Mouse (Mus musculus) olfactory bulb, adult 2 months (tissue): ENCODE measurements around the gene Chtf18. TPM values are rescaled to one million over a fixed set of nuclear protein-coding genes. Genes with fewer than 3 reads are reported as not detected.

Experiments used
- H3K27ac ChIP-seq: fragments of 200-500 bp; 2 replicates; pipeline ENCODE4 v1.5.1; 2012; ENCODE audit warnings: low read depth, low read length; ENCODE audit not compliant: insufficient read depth
- H3K4me1 ChIP-seq: fragments of 200-500 bp; 2 replicates; pipeline ENCODE4 v1.6.1; 2012; ENCODE audit warnings: low read length; ENCODE audit not compliant: control insufficient read depth, insufficient read depth
- H3K4me3 ChIP-seq: fragments of 200-500 bp; 2 replicates; pipeline ENCODE4 v1.5.1; 2012; ENCODE audit warnings: mild to moderate bottlenecking, low read depth, low read length, moderate library complexity; ENCODE audit not compliant: insufficient read depth
- CTCF ChIP-seq: fragments of 200-500 bp; IDR thresholded peaks from 2 replicates; pipeline ENCODE4 v1.5.1; 2012; ENCODE audit warnings: low read depth, mild to moderate bottlenecking, low read length, moderate library complexity; ENCODE audit not compliant: insufficient read depth
- POLR2A ChIP-seq: fragments of 200-500 bp; IDR thresholded peaks from 2 replicates; pipeline ENCODE4 v1.6.1; 2012; ENCODE audit warnings: mild to moderate bottlenecking, low read depth, low read length, moderate library complexity; ENCODE audit not compliant: insufficient read depth
- WGBS: fragments of 180-500 bp; shearing (Covaris S2); methylation state at CpG from one replicate; pipeline ENCODE4 v1.1.7; 2018; 5-methylcytosine and 5-hydroxymethylcytosine counted together
- polyA plus RNA-seq: library from polyadenylated mRNA; stranded (reverse); fragments of >200 nt; gene quantifications from 2 replicates; pipeline ENCODE4 v1.2.4, GENCODE M21; 2012; ENCODE audit warnings: low replicate concordance; ENCODE audit not compliant: missing spikeins, insufficient read depth, insufficient read length

Chtf18 gene
- polyA plus RNA-seq, 1 experiment, result not detected

- TF ChIP-seq POLR2A (no peak), CTCF (no peak)
- 57% methylated on average over 7 of the region's 7 CpGs for WGBS
- H3K4me1 ChIP-seq, result no peaks in the 10 kb centered on the region
Measured at GRCm38 (mm10) chr17:25686323-25686722, 40.9 kb downstream of the Chtf18 start.

GRCm38 (mm10) chr17:25681636-25682035 lies 45.6 kb downstream of the Chtf18 start:
- no peak overlapping the region for H3K27ac ChIP-seq
- H3K4me3 ChIP-seq, result no peak overlapping the region
- peaks cover 5% of the 10 kb centered on the region; the same call in 1 of the 2 replicates for H3K4me1 ChIP-seq
- no peak for TF ChIP-seq POLR2A
- TF ChIP-seq CTCF, result no peak
- 63% methylated on average over 4 of the region's 4 CpGs for WGBS

More at GRCm38 (mm10) chr17:25686323-25686722, 40.9 kb downstream of the Chtf18 start:
- Histone ChIP-seq H3K4me3 (no peak overlapping the region), H3K27ac (no peak overlapping the region)

- 10% methylated on average over 5 of the region's 5 CpGs for WGBS
- Histone ChIP-seq H3K4me3 (no peak overlapping the region), H3K27ac (no peak overlapping the region), H3K4me1 (peaks cover 5% of the 10 kb centered on the region; the same call in 1 of the 2 replicates)
- TF ChIP-seq CTCF (no peak), POLR2A (no peak)
Measured at GRCm38 (mm10) chr17:25679818-25680217, 47.4 kb downstream of the Chtf18 start.

GRCm38 (mm10) chr17:25677969-25678368 lies 49.2 kb downstream of the Chtf18 start:
- H3K4me3 ChIP-seq, result no peak overlapping the region
- H3K27ac ChIP-seq, result no peak overlapping the region
- H3K4me1 ChIP-seq, result peaks cover 5% of the 10 kb centered on the region; the same call in 1 of the 2 replicates
- TF ChIP-seq POLR2A (no peak), CTCF (no peak)
- 71% methylated on average over 6 of the region's 6 CpGs for WGBS

- Histone ChIP-seq H3K4me1 (0 out of 2 replicates have a peak, but pooled peaks cover 3% of the 10 kb centered on the region), H3K27ac (no peak overlapping the region), H3K4me3 (no peak overlapping the region)
- TF ChIP-seq CTCF (no peak), POLR2A (no peak)
Measured at GRCm38 (mm10) chr17:25672982-25673381, 54.2 kb downstream of the Chtf18 start.

Other genes with a start within 250 kb of the Chtf18 start
- gene Sstr5, start 230.1 kb downstream of the Chtf18 start, polyA plus RNA-seq, result not detected in 2 replicates
- gene Sox8, start 156.7 kb downstream of the Chtf18 start, polyA plus RNA-seq, result not detected in 2 replicates
- gene Lmf1, start 148.3 kb downstream of the Chtf18 start, polyA plus RNA-seq, result not detected in 2 replicates
- gene Gng13, start 10.2 kb downstream of the Chtf18 start, polyA plus RNA-seq, result not detected in 2 replicates
- not detected in 2 replicates for gene Rpusd1, start 251 bp upstream of the Chtf18 start, polyA plus RNA-seq
- not detected in 2 replicates for gene Mslnl, start 8.6 kb upstream of the Chtf18 start, polyA plus RNA-seq
- gene Msln, start 27.0 kb upstream of the Chtf18 start, polyA plus RNA-seq, result not detected in 2 replicates
- not detected in 2 replicates for gene Narfl, start 46.4 kb upstream of the Chtf18 start, polyA plus RNA-seq
- gene Haghl, start 58.3 kb upstream of the Chtf18 start, polyA plus RNA-seq, result not detected in 2 replicates
- not detected in 2 replicates for gene Ccdc78, start 59.2 kb upstream of the Chtf18 start, polyA plus RNA-seq
- gene Fam173a, start 65.5 kb upstream of the Chtf18 start, polyA plus RNA-seq, result not detected in 2 replicates
- not detected in 2 replicates for gene AC134908.4, start 68.2 kb upstream of the Chtf18 start, polyA plus RNA-seq
- not detected in 2 replicates for gene Metrn, start 69.7 kb upstream of the Chtf18 start, polyA plus RNA-seq
- gene Fbxl16, start 81.7 kb upstream of the Chtf18 start, polyA plus RNA-seq, result not detected in 2 replicates
- not detected in 2 replicates for gene Wdr24, start 96.2 kb upstream of the Chtf18 start, polyA plus RNA-seq
- not detected in 2 replicates for gene Jmjd8, start 101.4 kb upstream of the Chtf18 start, polyA plus RNA-seq
- not detected in 2 replicates for gene Stub1, start 106.0 kb upstream of the Chtf18 start, polyA plus RNA-seq
- gene Rhbdl1, start 109.9 kb upstream of the Chtf18 start, polyA plus RNA-seq, result not detected in 2 replicates
- gene Gm20683, start 114.3 kb upstream of the Chtf18 start, polyA plus RNA-seq, result not detected in 2 replicates
- gene Rhot2, start 117.4 kb upstream of the Chtf18 start, polyA plus RNA-seq, result not detected in 2 replicates
- gene Wdr90, start 134.1 kb upstream of the Chtf18 start, polyA plus RNA-seq, result not detected in 2 replicates
- gene Mcrip2, start 141.3 kb upstream of the Chtf18 start, polyA plus RNA-seq, result not detected in 2 replicates
- not detected in 2 replicates for gene Mettl26, start 147.7 kb upstream of the Chtf18 start, polyA plus RNA-seq
- not detected in 2 replicates for gene Wfikkn1, start 153.4 kb upstream of the Chtf18 start, polyA plus RNA-seq
- not detected in 2 replicates for gene Rab40c, start 192.3 kb upstream of the Chtf18 start, polyA plus RNA-seq
- gene Pigq, start 217.5 kb upstream of the Chtf18 start, polyA plus RNA-seq, result not detected in 2 replicates
- not detected in 2 replicates for gene Nhlrc4, start 217.5 kb upstream of the Chtf18 start, polyA plus RNA-seq
- not detected in 2 replicates for gene A930017K11Rik, start 225.1 kb upstream of the Chtf18 start, polyA plus RNA-seq